Mouse (Mus musculus) T-helper 1 cell (primary cell): ENCODE measurements around the gene Cmtm7.

Experiments used
- in situ Hi-C: fragments of 300-600 bp; cut with MboI, MseI; formaldehyde crosslinking; loops from one replicate; pipeline ENCODE4 v1.15.1; 2025; ENCODE audit warnings: high pct_unique_total_duplicates

Gene Cmtm7

DNA sequence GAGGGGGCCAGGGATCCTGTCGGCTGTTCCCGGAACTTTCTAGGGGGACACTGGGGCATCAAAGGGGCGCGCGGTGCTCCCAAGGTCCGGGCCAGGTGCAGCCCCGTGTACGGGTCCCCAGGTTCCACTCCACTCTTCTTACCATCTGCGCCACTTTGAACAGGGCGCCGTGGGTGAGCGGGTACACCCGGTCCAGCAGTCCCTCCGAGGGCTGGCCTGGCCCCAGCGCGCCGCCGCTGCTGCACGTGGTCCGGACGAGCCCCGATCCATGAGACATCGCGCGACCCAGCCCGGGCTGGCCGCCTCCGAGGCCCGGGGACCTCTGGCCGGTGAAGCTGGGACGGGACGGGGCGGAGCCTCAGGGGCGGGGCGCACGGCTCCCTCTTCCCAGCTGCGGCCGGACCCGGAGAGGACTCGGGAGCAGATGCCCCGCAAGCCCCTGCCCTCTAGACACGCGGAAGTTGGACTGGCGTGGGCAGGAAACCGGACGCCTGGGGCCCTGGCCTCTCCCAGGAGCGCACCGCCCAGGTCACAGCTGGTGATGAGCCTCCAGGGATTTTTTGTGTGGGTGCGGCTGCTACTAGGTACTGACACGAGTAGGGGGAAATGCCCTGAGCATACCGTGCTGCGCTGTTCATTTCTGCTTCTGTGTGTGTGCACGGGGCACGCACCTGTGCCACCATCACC, at the start of gene Cmtm7:
Cmtm7 (minus strand) TSS at position 331 of the 687 bp plus-strand sequence.
- in situ Hi-C loops: no loop called here

DNA sequence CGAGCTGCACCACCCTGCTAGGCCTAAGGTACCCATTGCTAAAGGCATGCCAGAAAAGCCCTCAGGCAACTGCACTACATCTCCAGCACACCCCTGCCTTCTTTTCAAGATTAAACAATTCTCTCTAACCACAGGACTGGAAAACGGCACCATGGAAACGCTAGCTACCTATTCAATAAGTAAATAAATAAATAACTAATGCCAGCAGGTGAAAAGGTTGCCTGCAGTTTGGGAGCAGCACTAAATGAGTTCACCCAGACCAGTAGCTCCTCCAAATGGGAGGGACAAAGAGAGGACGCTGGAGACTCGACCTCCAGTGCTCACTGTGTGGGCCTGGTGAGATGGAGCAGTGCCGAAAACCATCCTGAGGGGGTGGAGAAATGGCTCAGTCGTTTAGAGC, 48.7 kb upstream of the Cmtm7 start:
- in situ Hi-C loops: no loop called here

DNA sequence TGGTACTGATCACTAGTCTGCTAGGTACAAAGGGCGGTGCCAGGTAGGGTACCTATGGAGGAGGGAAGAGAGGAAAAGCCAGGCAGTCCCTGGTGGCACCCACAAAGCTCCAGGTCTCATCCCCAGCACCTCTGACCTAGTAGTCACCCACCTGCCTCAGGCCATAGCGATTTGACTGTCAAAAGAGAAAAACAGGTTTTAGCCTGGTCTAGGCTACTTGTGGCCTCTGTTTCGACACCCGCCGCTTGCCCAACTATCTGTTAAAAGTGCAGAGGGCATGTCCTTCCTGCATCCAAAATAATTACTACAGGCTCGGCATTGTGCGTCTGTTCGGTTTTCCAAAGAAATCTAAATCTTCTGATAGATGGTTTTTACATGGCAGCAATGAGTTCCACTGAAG, 48.0 kb upstream of the Cmtm7 start:
- in situ Hi-C loops: no loop called here

DNA sequence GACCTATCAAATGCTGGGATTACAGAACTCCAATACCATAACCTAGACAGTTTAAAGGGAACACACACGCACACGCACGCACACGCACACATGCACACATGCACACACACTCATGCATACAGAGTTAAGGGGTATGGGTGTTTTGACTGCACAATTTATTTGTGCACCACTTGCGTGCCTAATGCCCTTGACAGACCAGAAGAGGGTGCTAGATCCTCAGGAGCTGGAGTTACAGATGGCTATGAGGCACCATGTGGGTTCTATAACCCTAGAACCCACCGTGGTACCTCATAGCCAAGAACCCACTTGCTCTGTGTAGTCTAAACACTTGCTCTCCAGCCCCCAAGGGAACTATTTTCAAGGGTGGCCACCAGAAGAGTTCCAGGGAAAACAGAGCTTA, 46.7 kb upstream of the Cmtm7 start:
- in situ Hi-C loops: no loop called here

DNA sequence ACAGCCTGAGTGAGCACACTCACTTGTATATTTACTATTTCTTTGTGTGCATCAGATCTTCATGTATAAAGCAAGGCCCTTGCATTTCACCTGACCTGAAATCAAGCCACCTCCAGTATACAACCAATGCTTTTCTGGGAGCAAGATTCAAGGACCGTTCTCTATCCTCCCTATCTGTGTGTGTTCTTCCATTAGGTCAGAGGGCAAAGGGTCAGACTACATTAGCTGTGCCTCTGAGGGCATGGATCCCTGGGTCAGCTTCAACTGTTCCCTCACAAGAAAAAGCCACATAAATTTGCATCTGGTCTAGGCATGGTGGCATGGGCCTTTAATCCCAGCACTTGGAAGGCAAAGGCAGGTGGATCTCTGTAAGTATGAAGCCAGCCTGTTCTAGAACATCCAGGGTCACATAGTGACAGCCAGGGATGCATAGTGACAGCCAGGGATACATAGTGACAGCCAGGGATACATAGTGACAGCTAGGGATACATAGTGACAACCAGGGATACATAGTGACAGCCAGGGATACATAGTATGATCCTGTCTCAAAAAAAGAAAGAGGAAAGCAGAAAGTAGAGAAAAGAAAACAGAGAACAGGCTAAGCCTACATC, 45.7 kb upstream of the Cmtm7 start:
- in situ Hi-C loops: no loop called here

DNA sequence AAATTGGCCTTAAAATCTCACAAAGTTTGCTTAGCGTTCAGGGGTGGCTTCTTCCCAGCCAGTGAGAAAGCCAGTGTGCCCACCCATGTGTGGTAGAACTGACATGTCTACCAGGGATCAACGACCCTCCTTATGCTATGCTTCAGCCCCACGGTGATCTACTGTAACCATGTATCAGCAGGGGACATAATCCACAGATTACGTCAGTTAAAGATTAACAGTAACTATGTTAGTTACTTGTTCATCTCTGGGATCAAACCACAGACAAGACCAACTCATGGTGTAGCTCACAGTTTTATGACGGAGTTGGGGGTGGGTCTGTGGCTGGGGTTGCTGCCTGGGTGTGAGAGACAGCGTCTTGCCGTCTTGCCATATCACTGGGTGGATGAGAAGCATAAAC, 42.5 kb upstream of the Cmtm7 start:
- in situ Hi-C loops: no loop called here

DNA sequence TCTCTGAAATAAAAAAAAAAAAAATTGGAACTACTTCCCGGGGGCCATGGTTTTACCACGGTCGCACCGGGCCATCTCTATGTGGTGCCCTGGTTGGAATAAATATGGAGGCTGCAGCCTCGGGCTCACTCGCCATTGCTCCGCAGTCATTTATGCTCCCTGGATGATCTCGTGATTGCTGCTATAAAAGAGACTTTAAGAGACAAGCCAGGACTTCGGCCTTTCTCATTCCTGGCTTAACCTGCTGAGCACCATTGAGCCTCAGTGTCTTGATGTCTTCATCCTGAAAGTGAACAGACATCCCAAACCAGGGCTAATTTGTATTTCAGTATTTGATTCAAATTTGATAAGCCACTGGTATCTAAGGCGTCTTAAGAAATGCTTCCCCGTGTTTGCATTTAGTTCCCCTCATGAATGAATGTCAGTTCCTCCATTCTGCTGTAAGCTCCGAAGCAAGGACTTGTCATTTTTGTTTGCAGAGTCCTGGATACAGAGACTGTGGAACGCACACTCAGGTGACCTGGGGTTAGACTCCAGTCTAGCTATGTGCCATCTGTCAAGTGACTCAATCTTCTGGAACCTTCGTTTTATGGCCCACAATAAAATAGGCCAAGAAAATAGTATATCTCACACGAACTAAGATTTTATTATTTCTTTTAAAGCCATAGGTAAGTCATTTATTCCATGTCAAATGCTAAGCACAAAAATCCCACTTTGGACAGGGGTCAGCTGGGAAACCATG, 40.1 kb upstream of the Cmtm7 start:
- in situ Hi-C loops: no loop called here

DNA sequence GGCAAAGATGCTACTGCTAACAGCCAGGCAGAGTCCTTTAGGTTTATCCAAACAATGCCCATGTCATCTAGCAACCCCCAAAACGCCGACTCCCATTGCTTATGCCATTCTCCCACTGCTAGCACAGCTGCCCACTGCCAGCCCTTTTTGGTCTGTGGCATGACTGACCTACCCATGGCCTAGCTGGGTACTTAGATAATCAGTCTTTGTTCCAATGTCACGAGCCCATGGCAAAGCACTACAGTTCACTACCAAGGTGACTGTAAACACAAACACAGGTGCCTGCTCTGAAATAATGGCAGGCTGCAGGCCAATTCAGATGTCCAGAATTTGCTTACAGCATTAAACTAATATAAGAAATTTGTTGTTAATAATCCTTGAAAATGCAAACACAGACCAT, 37.3 kb upstream of the Cmtm7 start:
- in situ Hi-C loops: no loop called here

DNA sequence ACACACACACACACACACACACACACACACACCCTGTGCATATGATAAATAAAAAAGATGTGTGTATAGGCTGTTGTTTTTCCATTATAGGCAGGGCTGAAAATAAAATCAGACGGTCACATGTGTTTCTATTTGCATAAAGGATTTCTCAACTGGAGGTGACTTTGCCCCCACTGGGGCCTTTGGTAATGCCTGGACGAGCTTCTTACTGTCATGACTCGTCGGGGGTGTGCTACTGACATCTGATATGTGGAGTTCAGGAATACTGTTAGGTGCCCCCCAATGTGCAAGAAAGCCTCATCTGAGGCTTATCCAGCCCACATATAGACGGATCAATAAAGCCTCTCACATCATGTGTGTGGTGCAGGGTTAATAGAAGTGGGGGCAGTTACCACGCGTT, 35.4 kb upstream of the Cmtm7 start:
- in situ Hi-C loops: no loop called here

DNA sequence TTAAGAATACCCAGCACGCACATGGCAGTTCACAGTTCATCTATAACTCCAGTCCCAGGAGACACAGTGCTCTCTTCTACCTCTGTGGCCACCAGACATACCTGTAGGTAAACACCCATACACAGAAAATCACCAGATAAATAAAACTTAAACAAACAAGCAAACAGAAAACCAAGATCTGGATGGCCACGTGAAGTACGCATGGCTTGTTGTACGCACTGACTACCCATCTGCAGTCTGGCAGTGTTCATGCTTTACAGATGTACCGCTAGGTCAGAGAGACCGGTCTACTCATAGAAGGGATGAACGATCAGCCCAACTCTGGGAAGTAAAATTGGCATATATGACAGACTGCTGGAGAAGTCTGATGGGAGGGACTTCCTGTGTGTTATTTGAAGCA, 34.5 kb upstream of the Cmtm7 start:
- in situ Hi-C loops: no loop called here

DNA sequence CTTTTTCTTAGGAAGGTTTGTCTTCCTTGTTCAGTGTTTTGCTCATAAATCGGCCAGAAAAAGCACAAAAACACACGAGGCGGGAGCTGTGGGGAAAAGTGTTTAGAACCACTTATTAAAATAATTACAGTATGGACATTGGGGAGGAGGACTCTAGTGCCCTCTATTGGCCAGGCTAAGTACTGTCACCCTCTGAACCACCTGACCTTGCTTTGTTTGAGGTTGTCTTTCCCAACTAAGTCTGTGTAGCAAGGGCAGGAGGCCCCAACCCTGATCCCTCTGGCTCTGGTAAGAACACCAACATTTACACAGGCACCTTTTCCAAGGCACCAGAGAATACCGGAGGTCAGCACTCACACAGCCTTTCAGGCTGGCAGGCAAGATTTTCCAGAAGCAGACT, 33.7 kb upstream of the Cmtm7 start:
- in situ Hi-C loops: no loop called here

DNA sequence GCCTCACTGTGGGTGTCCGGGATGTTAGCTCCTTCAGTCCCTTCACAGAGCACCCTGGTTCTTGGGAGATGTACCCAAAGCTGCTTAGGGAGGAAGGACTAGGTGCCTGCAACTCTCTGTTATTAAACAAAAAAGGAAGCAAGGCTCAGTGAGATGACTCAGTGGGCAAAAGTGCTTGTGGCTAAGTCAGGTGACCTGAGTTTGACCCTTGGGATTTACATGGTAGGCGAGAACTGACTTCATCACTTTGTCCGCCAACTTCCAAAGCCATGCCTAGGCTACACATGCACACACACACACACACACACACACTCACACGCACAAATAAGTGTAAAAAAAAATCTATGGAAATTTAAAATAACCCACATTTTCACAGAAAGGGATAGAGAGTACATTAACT, 30.3 kb upstream of the Cmtm7 start:
- in situ Hi-C loops: no loop called here

DNA sequence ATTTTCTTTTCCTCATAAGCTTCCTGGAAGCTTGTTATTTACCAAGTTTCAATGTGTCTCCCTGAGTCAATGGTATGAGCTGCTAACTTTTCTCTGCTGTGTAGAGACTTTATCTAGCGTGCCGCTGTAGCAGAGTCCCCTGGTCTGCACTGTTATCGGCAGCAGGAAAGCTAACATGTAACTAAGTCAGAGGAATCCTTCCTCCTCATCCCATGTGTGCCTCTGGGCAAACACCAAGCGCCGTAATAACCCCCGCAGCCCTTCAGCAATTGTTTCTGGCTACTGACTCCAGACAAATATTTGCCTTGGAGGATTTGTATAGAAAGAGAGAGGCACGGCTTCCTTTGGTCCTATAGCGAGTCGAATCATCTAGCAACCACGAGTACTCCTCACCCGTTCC, 29.2 kb upstream of the Cmtm7 start:
- in situ Hi-C loops: no loop called here

DNA sequence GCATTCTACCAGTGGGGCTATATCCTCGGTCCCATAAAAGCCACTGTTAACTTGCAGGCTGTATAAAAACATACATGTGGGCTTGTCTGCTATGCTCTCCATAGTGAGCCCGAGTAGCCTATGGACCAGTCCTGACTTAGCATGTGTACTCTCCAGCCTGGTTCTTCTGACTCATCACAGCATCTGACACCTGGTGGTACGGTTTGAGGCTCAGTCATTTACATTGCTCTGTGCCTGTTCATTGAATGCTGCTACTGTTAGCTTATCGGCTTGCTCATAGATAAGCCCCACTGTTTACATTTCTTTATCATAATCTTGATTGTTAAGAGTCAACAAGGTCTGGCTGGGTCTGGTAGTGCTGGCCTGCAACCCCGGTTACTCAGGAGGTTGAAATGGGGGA, 27.0 kb upstream of the Cmtm7 start:
- in situ Hi-C loops: no loop called here

DNA sequence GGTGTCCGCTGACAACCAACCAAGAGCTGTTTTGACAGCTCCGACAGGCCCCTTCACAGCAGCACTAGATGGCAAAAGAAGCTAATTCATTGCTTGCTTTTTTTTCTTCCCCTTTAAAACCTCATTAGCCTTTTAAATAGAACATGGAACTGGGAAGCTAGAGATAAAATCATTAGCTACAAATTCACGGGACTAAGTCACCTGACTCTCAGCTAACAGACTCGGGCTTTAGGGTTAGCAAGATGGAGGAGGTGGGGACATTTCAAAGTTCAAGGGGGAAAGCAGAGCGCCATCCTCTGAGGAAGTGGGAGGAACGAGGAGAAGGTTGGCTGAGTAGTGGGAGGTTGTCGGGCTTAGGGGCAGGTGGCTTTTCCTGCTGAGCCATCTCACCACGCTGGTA, 25.6 kb upstream of the Cmtm7 start:
- in situ Hi-C loops: no loop called here

DNA sequence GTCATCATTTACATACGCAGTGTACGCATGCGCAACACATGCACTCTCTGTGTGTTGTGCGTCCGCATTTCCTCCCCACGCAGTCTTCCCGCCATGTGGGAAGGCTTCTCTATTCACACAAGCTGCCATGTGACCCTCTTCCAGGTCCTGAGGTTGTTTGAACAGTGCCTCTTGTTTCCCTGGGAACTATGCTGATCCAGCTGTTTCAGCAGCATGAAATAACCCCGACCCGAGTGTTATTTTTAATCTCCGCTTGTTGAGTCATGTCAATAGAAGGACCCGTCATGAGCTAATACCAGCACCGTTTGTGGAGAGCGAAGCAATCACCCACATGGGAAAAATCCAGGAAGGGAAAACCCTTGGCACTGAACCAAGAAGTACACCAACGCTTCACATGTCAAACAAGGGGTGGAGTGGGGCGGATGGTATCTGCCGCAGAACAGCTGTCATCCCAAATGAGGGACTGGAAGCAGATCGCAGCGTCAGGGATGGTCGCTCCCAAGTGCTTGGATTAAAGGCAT, 23.6 kb upstream of the Cmtm7 start:
- in situ Hi-C loops: no loop called here

DNA sequence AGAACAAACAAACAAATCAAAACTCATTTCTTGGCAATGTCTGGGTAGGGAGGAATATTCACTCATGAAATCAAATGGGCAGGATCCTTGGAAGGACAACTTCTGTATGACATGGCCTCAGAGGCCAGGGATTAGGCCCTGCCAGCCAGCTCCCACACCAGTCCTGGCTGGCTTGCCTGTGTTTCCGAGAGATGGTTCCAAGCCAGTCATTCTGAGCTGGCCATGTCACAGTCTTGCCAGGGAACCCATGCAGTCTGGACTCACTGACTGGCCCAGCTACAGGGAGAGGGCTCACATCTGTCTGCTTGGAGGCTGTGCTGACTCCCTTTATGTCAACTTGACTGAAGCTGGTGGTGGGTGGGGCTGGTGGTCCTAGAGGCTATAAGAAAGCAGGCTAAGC, 20.5 kb upstream of the Cmtm7 start:
- in situ Hi-C loops: no loop called here

DNA sequence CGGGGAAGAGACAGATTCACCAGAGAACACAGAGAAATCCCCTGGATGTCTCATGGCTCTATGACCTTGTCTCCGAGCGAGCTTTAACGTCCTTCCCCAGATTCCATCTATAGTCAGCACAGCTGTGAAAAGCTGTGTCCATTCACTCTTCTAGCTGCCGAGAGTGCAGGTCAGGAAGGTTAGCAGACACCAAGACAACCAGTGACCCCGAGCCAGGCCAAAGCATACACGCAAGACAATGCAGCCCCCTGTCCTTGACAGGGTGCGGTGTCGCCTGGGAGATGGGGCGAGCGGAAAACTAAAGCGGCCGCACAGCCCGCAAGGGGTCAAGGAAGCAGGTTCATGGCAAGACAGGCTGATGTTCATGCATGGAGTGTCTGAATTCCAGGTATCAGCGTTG, 19.6 kb upstream of the Cmtm7 start:
- in situ Hi-C loops: no loop called here

DNA sequence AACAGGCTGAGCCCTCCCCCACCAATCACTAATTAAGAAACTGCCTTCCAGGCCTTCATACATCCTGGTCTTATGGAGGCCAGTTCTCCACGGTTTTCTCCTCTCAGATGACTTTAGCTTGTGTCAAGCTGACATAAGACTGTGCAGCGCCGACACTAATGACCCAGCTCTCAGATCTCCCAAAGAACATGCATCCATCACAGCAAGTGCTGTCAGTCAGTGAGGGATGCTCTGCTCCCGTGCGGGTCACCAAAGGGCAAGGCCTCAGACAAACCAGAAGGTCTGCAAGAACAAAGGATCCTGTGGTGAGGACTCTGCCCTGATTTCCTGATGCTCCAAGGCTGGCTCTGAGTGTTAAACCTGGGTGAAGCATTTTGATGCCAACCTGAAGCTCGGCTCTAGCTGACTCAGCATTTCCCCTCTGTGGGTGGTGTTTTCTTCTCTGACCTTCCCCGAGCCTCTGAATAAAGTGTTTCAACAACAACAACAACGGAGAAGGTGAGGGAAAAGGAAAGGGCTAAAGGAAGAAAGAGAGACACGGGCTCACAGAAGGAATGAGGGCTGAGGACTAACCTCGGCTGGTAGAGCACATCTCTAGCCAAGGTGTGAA, 17.9 kb upstream of the Cmtm7 start:
- in situ Hi-C loops: no loop called here

DNA sequence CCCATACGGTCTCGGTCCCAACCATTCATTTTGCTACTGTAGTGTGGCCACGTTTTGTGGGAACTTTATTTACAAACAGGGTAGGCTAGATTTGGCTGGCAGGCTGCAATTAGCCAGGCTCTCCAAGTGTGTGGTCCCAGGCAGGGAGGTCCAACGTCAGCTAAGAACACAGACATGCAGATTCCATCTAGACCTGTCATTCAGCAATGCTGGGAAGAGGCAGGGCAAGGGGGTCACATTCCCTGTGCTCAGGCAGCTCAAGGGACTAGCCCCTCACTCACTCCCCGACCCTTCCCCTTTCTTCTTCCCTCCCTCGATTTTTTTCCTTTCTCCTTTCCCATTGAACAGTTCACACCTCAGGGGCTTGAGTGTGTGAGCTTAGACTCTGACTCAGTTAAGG, 17.2 kb upstream of the Cmtm7 start:
- in situ Hi-C loops: no loop called here

DNA sequence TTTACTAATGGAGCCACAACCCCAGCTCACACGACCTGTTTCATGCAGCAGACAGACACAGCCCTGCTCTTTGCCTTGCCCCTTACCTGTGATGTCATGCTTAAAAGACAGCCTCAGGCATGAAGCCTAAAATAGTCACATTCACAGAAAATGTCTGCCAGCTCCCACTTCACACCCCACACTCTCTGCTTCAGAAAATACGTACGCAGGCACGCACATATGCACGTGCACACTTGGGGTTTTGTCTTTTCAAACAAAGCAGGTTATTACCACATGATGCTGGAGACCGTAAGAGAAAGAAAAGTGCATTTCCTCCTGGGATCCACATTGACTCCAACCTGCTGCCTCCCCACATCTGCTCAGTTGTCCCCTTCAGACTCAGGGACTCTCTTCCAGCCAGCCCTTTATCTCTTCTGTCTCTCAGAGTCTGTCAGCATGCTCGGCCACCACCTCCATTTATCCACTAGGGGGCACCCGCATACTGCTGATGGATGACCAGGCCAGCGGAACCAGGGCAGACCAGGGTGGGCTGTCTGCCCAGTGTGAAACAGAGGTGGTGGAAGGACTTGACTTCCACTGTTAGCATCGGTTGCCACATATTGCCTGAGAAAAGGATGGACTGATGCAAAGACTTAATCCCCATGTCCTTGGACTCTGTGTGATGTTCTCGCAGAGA, 15.8 kb upstream of the Cmtm7 start:
- in situ Hi-C loops: no loop called here

DNA sequence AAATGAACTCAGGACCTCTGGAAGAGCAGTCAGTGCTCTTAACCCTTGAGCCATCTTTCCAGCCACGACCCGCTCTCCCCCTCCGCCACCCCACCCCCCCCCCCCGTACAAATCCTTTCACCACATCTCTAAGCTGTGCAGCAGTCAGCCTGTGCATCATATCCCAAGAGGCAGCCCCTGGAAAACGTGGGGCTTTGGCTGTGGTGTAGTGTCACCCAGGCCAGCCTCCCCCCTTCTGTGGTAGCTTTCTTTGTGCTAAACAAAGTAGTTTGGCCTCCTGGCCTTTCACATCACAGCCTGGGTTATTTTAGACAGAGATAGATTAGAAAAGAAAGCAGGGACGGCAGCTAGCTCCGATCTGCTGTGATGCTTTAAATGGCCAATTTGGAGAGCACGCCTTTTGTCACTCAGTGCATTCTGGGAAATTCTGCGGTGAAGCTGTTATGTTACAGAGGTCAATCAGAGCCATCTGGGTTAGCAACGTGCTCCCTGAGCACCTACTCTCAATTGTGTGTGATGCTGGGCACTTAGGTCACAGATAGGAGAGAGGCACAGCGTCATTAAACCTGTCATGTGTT, 14.9 kb upstream of the Cmtm7 start:
- in situ Hi-C loops: no loop called here
